Mouse (Mus musculus): ENCODE measurements around the gene Catsper3.

GRCm38 (mm10) chr13:55737885-55738284 lies 46.5 kb upstream of the Catsper3 start:
- TF ChIP-seq CTCF (IDR thresholded peaks at IDR 0.05; ENCODE audit: extremely low read depth, insufficient read depth, low read length) (no peak), POLR2A (IDR thresholded peaks at IDR 0.05; ENCODE audit: extremely low read depth, insufficient read depth, low read length) (no peak)

All from cortical plate, adult 2 months (tissue).